Mouse (Mus musculus) midbrain, embryonic 11.5 days (tissue): ENCODE measurements around the gene Dlgap4. TPM values are rescaled to one million over a fixed set of nuclear protein-coding genes. Genes with fewer than 3 reads are reported as not detected.

ENCODE experiments used
- ATAC-seq: fragments of 200-750 bp; cut with Nextera tagmentation; 2 replicates; pipeline ENCODE4 v1.8.0; 2017; ENCODE audit warnings: moderate TSS enrichment, moderate library complexity; ENCODE audit not compliant: low FRiP score
- DNase-seq: peaks from one replicate; pipeline ENCODE4 v3.0.0; 2015; ENCODE audit warnings: low spot score; ENCODE audit errors: missing footprints
- H3K27ac ChIP-seq: fragments of 300-500 bp; sonication (generic); 2 replicates; pipeline ENCODE4 v1.5.1; 2014; ENCODE audit warnings: low read depth, low read length
- H3K27me3 ChIP-seq: fragments of 300-500 bp; sonication (generic); 2 replicates; pipeline ENCODE4 v1.6.1; 2014; ENCODE audit warnings: mild to moderate bottlenecking, low read length, moderate library complexity, mixed read lengths; ENCODE audit not compliant: control insufficient read depth, insufficient read depth
- H3K36me3 ChIP-seq: fragments of 300-500 bp; sonication (generic); 2 replicates; pipeline ENCODE4 v1.6.1; 2014; ENCODE audit warnings: mild to moderate bottlenecking, low read length, moderate library complexity, mixed read lengths; ENCODE audit not compliant: control insufficient read depth, insufficient read depth
- H3K4me1 ChIP-seq: fragments of 300-500 bp; sonication (generic); 2 replicates; pipeline ENCODE4 v1.6.1; 2014; ENCODE audit warnings: low read length; ENCODE audit not compliant: control insufficient read depth, insufficient read depth
- H3K4me2 ChIP-seq: fragments of 300-500 bp; sonication (generic); 2 replicates; pipeline ENCODE4 v1.6.1; 2014; ENCODE audit warnings: mild to moderate bottlenecking, moderate library complexity
- H3K4me3 ChIP-seq: fragments of 300-500 bp; sonication (generic); 2 replicates; pipeline ENCODE4 v1.5.1; 2014; ENCODE audit warnings: low read depth, low read length
- H3K9ac ChIP-seq: fragments of 300-500 bp; sonication (generic); 2 replicates; pipeline ENCODE4 v1.6.1; 2014; ENCODE audit warnings: low read length
- H3K9me3 ChIP-seq: fragments of 300-500 bp; sonication (generic); 2 replicates; pipeline ENCODE4 v1.6.1; 2016; ENCODE audit warnings: low read length; ENCODE audit not compliant: control insufficient read depth
- WGBS: fragments of 180-500 bp; shearing (Covaris S2); extraction: QIAGEN DNeasy Blood & Tissue Kit; methylation state at CpG from one replicate; pipeline ENCODE4 v1.1.7; 2014; 5-methylcytosine and 5-hydroxymethylcytosine counted together
- polyA plus RNA-seq: library from polyadenylated mRNA; unstranded; fragments of >200 nt; fragmentation: Nextera tagmentation; extraction: Ambion mirVana; gene quantifications from 2 replicates; pipeline ENCODE4 v1.2.1, GENCODE M21; 2014

Dlgap4 gene
- polyA plus RNA-seq, 1 experiment from 2014 or later, result 127 TPM

- ATAC-seq, result no peak
- Histone ChIP-seq H3K27me3 (no peaks in the 10 kb centered on the region), H3K4me1 (peaks cover 10% of the 10 kb centered on the region)
Observed at GRCm38 (mm10) chr2:156646877-156647276, 33.4 kb downstream of the Dlgap4 start.

GRCm38 (mm10) chr2:156648042-156648441, 34.5 kb downstream of the Dlgap4 start:
- ATAC-seq (no peak), DNase-seq (no peak)
- H3K4me1 ChIP-seq, result peaks cover 6% of the 10 kb centered on the region
- H3K36me3 ChIP-seq, result no peaks in the 10 kb centered on the region
- no peaks in the 10 kb centered on the region for H3K27me3 ChIP-seq
- no peaks in the 10 kb centered on the region for H3K9me3 ChIP-seq
- H3K27ac ChIP-seq, result no peak overlapping the region
- no peak overlapping the region for H3K9ac ChIP-seq
- H3K4me2 ChIP-seq, result no peak overlapping the region
- no peak overlapping the region for H3K4me3 ChIP-seq
- 78% methylated on average over 5 of the region's 5 CpGs for WGBS

More at GRCm38 (mm10) chr2:156646877-156647276, 33.4 kb downstream of the Dlgap4 start:
- H3K27ac ChIP-seq, result no peak overlapping the region
- no peaks in the 10 kb centered on the region for H3K9me3 ChIP-seq
- no peaks in the 10 kb centered on the region for H3K36me3 ChIP-seq
- no peak overlapping the region for H3K4me2 ChIP-seq
- 73% methylated on average over 5 of the region's 5 CpGs for WGBS
- DNase-seq, result no peak
- no peak overlapping the region for H3K4me3 ChIP-seq
- no peak overlapping the region for H3K9ac ChIP-seq

- H3K27me3 ChIP-seq, result no peaks in the 10 kb centered on the region
- H3K36me3 ChIP-seq, result no peaks in the 10 kb centered on the region
- H3K9ac ChIP-seq, result no peak overlapping the region
- peaks cover 2% of the 10 kb centered on the region for H3K4me1 ChIP-seq
- no peak overlapping the region for H3K4me3 ChIP-seq
- no peak overlapping the region for H3K4me2 ChIP-seq
- H3K9me3 ChIP-seq, result no peaks in the 10 kb centered on the region
- 77% methylated on average over 5 of the region's 5 CpGs for WGBS
- DNase-seq (no peak), ATAC-seq (no peak)
- no peak overlapping the region for H3K27ac ChIP-seq
Observed at GRCm38 (mm10) chr2:156649450-156649849, 35.9 kb downstream of the Dlgap4 start.

GRCm38 (mm10) chr2:156651019-156651418, 37.5 kb downstream of the Dlgap4 start:
- H3K4me3 ChIP-seq, result no peak overlapping the region
- H3K4me1 ChIP-seq, result peaks cover 2% of the 10 kb centered on the region
- H3K36me3 ChIP-seq, result no peaks in the 10 kb centered on the region
- H3K4me2 ChIP-seq, result no peak overlapping the region
- no peaks in the 10 kb centered on the region for H3K27me3 ChIP-seq
- ATAC-seq, result no peak
- DNase-seq, result no peak
- H3K9ac ChIP-seq, result no peak overlapping the region
- no peak overlapping the region for H3K27ac ChIP-seq
- H3K9me3 ChIP-seq, result no peaks in the 10 kb centered on the region
- WGBS, result 83% methylated on average over 6 of the region's 6 CpGs

GRCm38 (mm10) chr2:156652841-156653240, 39.3 kb downstream of the Dlgap4 start:
- 18% methylated on average over 8 of the region's 8 CpGs for WGBS
- Histone ChIP-seq H3K4me2 (no peak overlapping the region), H3K36me3 (no peaks in the 10 kb centered on the region), H3K27me3 (no peaks in the 10 kb centered on the region), H3K9ac (no peak overlapping the region), H3K4me3 (no peak overlapping the region), H3K27ac (no peak overlapping the region), H3K9me3 (no peaks in the 10 kb centered on the region), H3K4me1 (no peaks in the 10 kb centered on the region)
- ATAC-seq (no peak), DNase-seq (peak; percentile 94)

- no peak overlapping the region for H3K4me2 ChIP-seq
- H3K9me3 ChIP-seq, result no peaks in the 10 kb centered on the region
- H3K4me3 ChIP-seq, result no peak overlapping the region
- WGBS, result 83% methylated on average over 5 of the region's 5 CpGs
- H3K36me3 ChIP-seq, result no peaks in the 10 kb centered on the region
- DNase-seq (peak; percentile 41), ATAC-seq (no peak)
- H3K4me1 ChIP-seq, result no peaks in the 10 kb centered on the region
- H3K9ac ChIP-seq, result no peak overlapping the region
- H3K27me3 ChIP-seq, result no peaks in the 10 kb centered on the region
- no peak overlapping the region for H3K27ac ChIP-seq
Observed at GRCm38 (mm10) chr2:156654148-156654547, 40.6 kb downstream of the Dlgap4 start.

GRCm38 (mm10) chr2:156655626-156656025, 42.1 kb downstream of the Dlgap4 start:
- 65% methylated on average over 5 of the region's 5 CpGs for WGBS
- Histone ChIP-seq H3K9ac (no peak overlapping the region), H3K27ac (no peak overlapping the region), H3K4me2 (no peak overlapping the region), H3K4me1 (no peaks in the 10 kb centered on the region), H3K36me3 (no peaks in the 10 kb centered on the region), H3K9me3 (no peaks in the 10 kb centered on the region), H3K4me3 (no peak overlapping the region), H3K27me3 (no peaks in the 10 kb centered on the region)
- ATAC-seq (no peak), DNase-seq (peak; percentile 65)

GRCm38 (mm10) chr2:156657522-156657921, 44.0 kb downstream of the Dlgap4 start:
- ATAC-seq (no peak), DNase-seq (no peak)
- H3K9ac ChIP-seq, result no peak overlapping the region
- H3K4me2 ChIP-seq, result no peak overlapping the region
- H3K9me3 ChIP-seq, result no peaks in the 10 kb centered on the region
- H3K27me3 ChIP-seq, result no peaks in the 10 kb centered on the region
- H3K4me1 ChIP-seq, result no peaks in the 10 kb centered on the region
- H3K27ac ChIP-seq, result no peak overlapping the region
- H3K36me3 ChIP-seq, result no peaks in the 10 kb centered on the region
- no peak overlapping the region for H3K4me3 ChIP-seq
- 93% methylated on average over 8 of the region's 8 CpGs for WGBS

- no peak for DNase-seq
- Histone ChIP-seq H3K4me2 (no peak overlapping the region), H3K36me3 (no peaks in the 10 kb centered on the region), H3K27ac (no peak overlapping the region), H3K4me1 (no peaks in the 10 kb centered on the region), H3K9me3 (no peaks in the 10 kb centered on the region), H3K9ac (no peak overlapping the region), H3K4me3 (no peak overlapping the region), H3K27me3 (no peaks in the 10 kb centered on the region)
- 86% methylated on average over 10 of the region's 10 CpGs for WGBS
- ATAC-seq, result no peak
Observed at GRCm38 (mm10) chr2:156658221-156658620, 44.7 kb downstream of the Dlgap4 start.

GRCm38 (mm10) chr2:156658751-156659150, 45.2 kb downstream of the Dlgap4 start:
- Histone ChIP-seq H3K4me1 (no peaks in the 10 kb centered on the region), H3K27me3 (no peaks in the 10 kb centered on the region), H3K36me3 (no peaks in the 10 kb centered on the region), H3K27ac (no peak overlapping the region), H3K4me2 (no peak overlapping the region), H3K9me3 (no peaks in the 10 kb centered on the region), H3K4me3 (no peak overlapping the region), H3K9ac (no peak overlapping the region)
- ATAC-seq (no peak), DNase-seq (no peak)
- 63% methylated on average over 7 of the region's 7 CpGs for WGBS
